Mouse (Mus musculus) MEL (cell line): ENCODE measurements around the gene Cpd.

ENCODE experiments used
- CTCF ChIP-seq, 3 experiments: IDR thresholded peaks in 2 of 3; conservative IDR thresholded peaks in 1 of 3; 2 replicates each; pipeline ENCODE4 v1.5.1; 2011 to 2012; ENCODE audit warnings: low read length in 3 of 3, low read depth in 2 of 3, mild to moderate bottlenecking in 2 of 3, improper control_type of control experiment in 1 of 3, inconsistent platforms in 1 of 3, mixed read lengths in 1 of 3, moderate library complexity in 1 of 3; ENCODE audit not compliant: control insufficient read depth in 1 of 3, insufficient read depth in 1 of 3, poor library complexity in 1 of 3, severe bottlenecking in 1 of 3
- EP300 ChIP-seq, 2 experiments: IDR thresholded peaks; 2 replicates each; pipeline ENCODE4 v1.6.1; 2011; ENCODE audit warnings: improper control_type of control experiment in 2 of 2, low read length in 2 of 2, low read depth in 1 of 2, mild to moderate bottlenecking in 1 of 2
- GATA1 ChIP-seq: IDR thresholded peaks from 2 replicates; pipeline ENCODE4 v1.6.1; 2011; ENCODE audit warnings: low read depth, low read length, improper control_type of control experiment
- HCFC1 ChIP-seq: IDR thresholded peaks from 2 replicates; pipeline ENCODE4 v1.6.1; 2012; ENCODE audit warnings: low read depth, mild to moderate bottlenecking, inconsistent platforms, low read length, improper control_type of control experiment, moderate library complexity
- NRF1 ChIP-seq: IDR thresholded peaks from 2 replicates; pipeline ENCODE4 v1.6.1; 2014; ENCODE audit warnings: low read depth, mild to moderate bottlenecking, inconsistent platforms, low read length, improper control_type of control experiment, moderate library complexity; ENCODE audit not compliant: poor library complexity, insufficient read depth, severe bottlenecking
- POLR2A ChIP-seq, 2 experiments: IDR thresholded peaks; 2 replicates each; pipeline ENCODE4 v1.6.1; 2011 to 2012; ENCODE audit warnings: low read length in 2 of 2, mild to moderate bottlenecking in 2 of 2, control low read depth in 1 of 2, improper control_type of control experiment in 1 of 2, low read depth in 1 of 2, moderate library complexity in 1 of 2; ENCODE audit not compliant: control insufficient read depth in 1 of 2, insufficient read depth in 1 of 2, poor library complexity in 1 of 2
- RCOR1 ChIP-seq: IDR thresholded peaks from 2 replicates; pipeline ENCODE4 v1.6.1; 2012; ENCODE audit warnings: low read depth, mild to moderate bottlenecking, inconsistent platforms, low read length, improper control_type of control experiment
- SIN3A ChIP-seq: IDR thresholded peaks from 2 replicates; pipeline ENCODE4 v1.6.1; 2012; ENCODE audit warnings: low read length, improper control_type of control experiment, inconsistent platforms
- UBTF ChIP-seq: IDR thresholded peaks from 2 replicates; pipeline ENCODE4 v1.6.1; 2012; ENCODE audit warnings: low read depth, mild to moderate bottlenecking, inconsistent platforms, low read length, improper control_type of control experiment, moderate library complexity, borderline replicate concordance; ENCODE audit not compliant: insufficient read depth
- USF1 ChIP-seq: IDR thresholded peaks from 2 replicates; pipeline ENCODE4 v1.6.1; 2014; ENCODE audit warnings: low read depth, mild to moderate bottlenecking, inconsistent platforms, low read length, improper control_type of control experiment, moderate library complexity
- ZC3H11A ChIP-seq: IDR thresholded peaks from 2 replicates; pipeline ENCODE4 v1.6.1; 2012; ENCODE audit warnings: low read depth, mild to moderate bottlenecking, inconsistent platforms, low read length, improper control_type of control experiment
- ZKSCAN1 ChIP-seq: IDR thresholded peaks from 2 replicates; pipeline ENCODE4 v1.6.1; 2012; ENCODE audit warnings: low read depth, mild to moderate bottlenecking, inconsistent platforms, low read length, improper control_type of control experiment, moderate library complexity

DNA sequence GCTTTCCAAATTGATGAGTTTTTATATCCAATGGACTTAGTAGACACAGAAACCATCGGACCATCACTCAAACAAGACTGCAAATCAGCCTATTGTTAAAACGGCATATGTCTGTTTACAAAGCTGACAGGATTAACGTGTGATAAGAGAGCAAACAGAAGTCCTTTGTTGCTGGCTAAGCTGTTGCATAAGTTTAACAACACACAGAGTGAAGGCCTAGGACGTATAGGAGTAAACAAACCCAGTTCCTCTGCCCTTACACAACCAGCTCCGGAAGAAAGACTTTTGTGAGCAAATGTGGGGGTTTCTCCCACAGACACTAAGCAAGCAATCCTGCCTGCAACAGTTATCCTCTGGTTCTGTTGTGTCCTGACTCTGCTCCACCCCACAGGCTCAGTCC lies 37.6 kb upstream of the Cpd start:
- TF ChIP-seq CTCF (IDR thresholded peaks at IDR 0.05 in 2 of 3, conservative IDR thresholded peaks at IDR 0.05 in 1 of 3; ENCODE audit: control insufficient read depth in 1 of 3, insufficient read depth in 1 of 3, low read depth in 2 of 3, low read length in 3 of 3, poor library complexity in 1 of 3, severe bottlenecking in 1 of 3) (no peak), GATA1 (no peak), HCFC1 (no peak), NRF1 (no peak), UBTF (no peak), SIN3A (no peak), POLR2A (IDR thresholded peaks at IDR 0.05; ENCODE audit: control insufficient read depth in 1 of 2, insufficient read depth in 1 of 2, low read depth in 1 of 2, low read length in 2 of 2, poor library complexity in 1 of 2) (no peak), ZC3H11A (no peak), ZKSCAN1 (no peak), RCOR1 (no peak), USF1 (no peak), EP300 (IDR thresholded peaks at IDR 0.05; ENCODE audit: low read depth in 1 of 2, low read length in 2 of 2) (no peak)
